In genomic region chr10:45079756-45080155, GRCm38 (mm10) we compare ENCODE assay signal across 21 mouse cellular contexts. TPM values are rescaled to one million over a fixed set of nuclear protein-coding genes. Genes with fewer than 3 reads are reported as not detected.
A peak's percentile ranks its signal among the peaks of the same experiment; 100 is the strongest.
DNase-seq lines count a peak whose midpoint lies in the region; ATAC-seq and TF ChIP-seq lines count a peak whose summit lies in the region.
"Had no signal": no experiment of that assay in that cellular context is flagged by ENCODE, and none has a peak within 500 bp of the region (broad histone marks: within the 10 kb centered on the region; RNA-seq: fewer than 3 reads in every experiment).

No protein-coding gene starts in this region.

- peaks cover 3 to 24% of the 10 kb centered on the region in 2 experiments; a peak in 2 of 4 replicates for H3K4me1 ChIP-seq in MEL (ENCODE audit: control insufficient read depth in 1 of 2, insufficient read depth in 2 of 2, low read length in 2 of 2)
- H3K4me1 ChIP-seq in lung, embryonic 16.5 days (replicated peaks; ENCODE audit: control insufficient read depth, insufficient read depth, low read length), result peaks cover 55% of the 10 kb centered on the region
- peaks cover 7% of the 10 kb centered on the region; the same call in 1 of the 2 replicates for H3K4me1 ChIP-seq in kidney, embryonic 14.5 days (ENCODE audit: control insufficient read depth, insufficient read depth, low read length)
- H3K4me1 ChIP-seq in liver, embryonic 12.5 days, result peaks cover 66% of the 10 kb centered on the region
- H3K4me1 ChIP-seq in forebrain, embryonic 13.5 days, result peaks cover 16% of the 10 kb centered on the region

- no peaks in the 10 kb centered on the region for H3K9me3 ChIP-seq in MEL (replicated peaks; ENCODE audit: insufficient read depth, low read length)
- no peaks in the 10 kb centered on the region for H3K9me3 ChIP-seq in lung, embryonic 16.5 days (ENCODE audit: control insufficient read depth, low read length)
- no peaks in the 10 kb centered on the region for H3K9me3 ChIP-seq in kidney, embryonic 14.5 days (ENCODE audit: control insufficient read depth, low read length)
- no peaks in the 10 kb centered on the region for H3K9me3 ChIP-seq in liver, embryonic 12.5 days (replicated peaks)
- H3K9me3 ChIP-seq in forebrain, embryonic 13.5 days (replicated peaks), result no peaks in the 10 kb centered on the region
- H3K9me3 ChIP-seq: embryonic facial prominence, embryonic 13.5 days; heart, embryonic 15.5 days; hindbrain, embryonic 10.5 days had no signal

- peaks cover 31% of the 10 kb centered on the region for H3K79me2 ChIP-seq in MEL (ENCODE audit: control insufficient read depth, insufficient read depth, low read length, poor library complexity)

- no peak for TF ChIP-seq EP300 in MEL (IDR thresholded peaks at IDR 0.05; ENCODE audit: low read depth in 1 of 2, low read length in 2 of 2)

- 31% methylated on average over 5 of the region's 5 CpGs for WGBS in lung, embryonic 16.5 days
- WGBS in kidney, embryonic 14.5 days, result 63% methylated on average over 5 of the region's 5 CpGs
- 65% methylated on average over 5 of the region's 5 CpGs for WGBS in liver, embryonic 12.5 days (ENCODE audit: insufficient replicate concordance)
- WGBS in forebrain, embryonic 13.5 days, result 83% methylated on average over 5 of the region's 5 CpGs

- TF ChIP-seq RAD21 in MEL (IDR thresholded peaks at IDR 0.05; ENCODE audit: low read depth, low read length), result no peak

- TF ChIP-seq CTCF in MEL (IDR thresholded peaks at IDR 0.05 in 2 of 3, conservative IDR thresholded peaks at IDR 0.05 in 1 of 3; ENCODE audit: control insufficient read depth in 1 of 3, insufficient read depth in 1 of 3, low read depth in 2 of 3, low read length in 3 of 3, poor library complexity in 1 of 3, severe bottlenecking in 1 of 3), result no peak

- H3K9ac ChIP-seq in MEL (ENCODE audit: control insufficient read depth, low read depth, low read length, poor library complexity, severe bottlenecking), result no peak overlapping the region
- H3K9ac ChIP-seq in lung, embryonic 16.5 days (ENCODE audit: low read length), result 0 out of 2 replicates have a peak overlapping the region, but pooled peaks have one; percentile 24
- no peak overlapping the region for H3K9ac ChIP-seq in kidney, embryonic 14.5 days (ENCODE audit: low read depth, low read length)
- H3K9ac ChIP-seq in liver, embryonic 12.5 days, result no peak overlapping the region
- no peak overlapping the region for H3K9ac ChIP-seq in forebrain, embryonic 13.5 days
- H3K9ac ChIP-seq: embryonic facial prominence, embryonic 13.5 days; heart, embryonic 15.5 days; hindbrain, embryonic 14.5 days had no signal

- DNase-seq in MEL (ENCODE audit: low read depth, low spot score), result peak; percentile 17
- DNase-seq in lung, adult 18-20 months, result peak; percentile 52 to 66
- DNase-seq in lung, postnatal 25 days (ENCODE audit: low spot score), result peak; percentile 72
- DNase-seq: adrenal gland, postnatal 10 days; cerebellum, adult 11-12 months; cerebellum, adult 9-10 months; cerebellum, postnatal 25 days; gastrocnemius, adult 2 months; gastrocnemius, postnatal 36 days; heart, adult 2 months; heart, postnatal 14 days had no signal

- no peak overlapping the region for H3K27ac ChIP-seq in MEL (ENCODE audit: control insufficient read depth, low read depth, low read length)
- peak overlapping the region; percentile 92 for H3K27ac ChIP-seq in lung, embryonic 16.5 days (ENCODE audit: low read length)
- H3K27ac ChIP-seq in kidney, embryonic 14.5 days (ENCODE audit: low read depth, low read length), result no peak overlapping the region
- no peak overlapping the region for H3K27ac ChIP-seq in liver, embryonic 12.5 days
- H3K27ac ChIP-seq in forebrain, embryonic 13.5 days, result no peak overlapping the region
- H3K27ac ChIP-seq: embryonic facial prominence, embryonic 13.5 days; gastrocnemius, adult 2 months; heart, adult 2 months; heart, embryonic 15.5 days; hindbrain, embryonic 10.5 days; hindbrain, embryonic 14.5 days had no signal

- peak; percentile 80 for ATAC-seq in lung, embryonic 16.5 days (ENCODE audit: low read depth)
- ATAC-seq in kidney, embryonic 14.5 days (ENCODE audit: low FRiP score, low TSS enrichment), result no peak
- no peak for ATAC-seq in liver, embryonic 12.5 days
- no peak for ATAC-seq in forebrain, embryonic 13.5 days
- ATAC-seq: forebrain, embryonic 14.5 days had no signal

- no peak for TF ChIP-seq POLR2A in MEL (IDR thresholded peaks at IDR 0.05; ENCODE audit: control insufficient read depth in 1 of 2, insufficient read depth in 1 of 2, low read depth in 1 of 2, low read length in 2 of 2, poor library complexity in 1 of 2)

- peak overlapping the region; percentile 21; the same call in 1 of the 2 replicates for H3K4me2 ChIP-seq in lung, embryonic 16.5 days (ENCODE audit: low read depth, low read length)
- no peak overlapping the region for H3K4me2 ChIP-seq in kidney, embryonic 14.5 days (replicated peaks; ENCODE audit: low read depth, low read length)
- H3K4me2 ChIP-seq in liver, embryonic 12.5 days, result no peak overlapping the region
- H3K4me2 ChIP-seq in forebrain, embryonic 13.5 days, result no peak overlapping the region
- H3K4me2 ChIP-seq: embryonic facial prominence, embryonic 13.5 days; heart, embryonic 11.5 days; heart, embryonic 15.5 days; hindbrain, embryonic 14.5 days had no signal

- no peaks in the 10 kb centered on the region for H3K27me3 ChIP-seq in MEL (ENCODE audit: control insufficient read depth in 1 of 2, insufficient read depth in 2 of 2, low read length in 2 of 2)
- H3K27me3 ChIP-seq in lung, embryonic 16.5 days (ENCODE audit: control insufficient read depth, insufficient read depth, low read depth, low read length), result no peaks in the 10 kb centered on the region
- no peaks in the 10 kb centered on the region for H3K27me3 ChIP-seq in kidney, embryonic 14.5 days (ENCODE audit: control insufficient read depth, insufficient read depth, low read length)
- no peaks in the 10 kb centered on the region for H3K27me3 ChIP-seq in liver, embryonic 12.5 days (replicated peaks)
- H3K27me3 ChIP-seq in forebrain, embryonic 13.5 days, result no peaks in the 10 kb centered on the region
- H3K27me3 ChIP-seq: embryonic facial prominence, embryonic 13.5 days; heart, embryonic 15.5 days had no signal

- H3K36me3 ChIP-seq in MEL (ENCODE audit: control insufficient read depth in 1 of 2, insufficient read depth in 2 of 2, low read length in 2 of 2), result peaks cover 5 to 22% of the 10 kb centered on the region in 2 experiments
- H3K36me3 ChIP-seq in lung, embryonic 16.5 days (ENCODE audit: control insufficient read depth, insufficient read depth, low read length), result no peaks in the 10 kb centered on the region
- peaks cover 5% of the 10 kb centered on the region; the same call in 1 of the 2 replicates for H3K36me3 ChIP-seq in kidney, embryonic 14.5 days (ENCODE audit: control insufficient read depth, insufficient read depth, low read length)
- H3K36me3 ChIP-seq in liver, embryonic 12.5 days, result peaks cover 24% of the 10 kb centered on the region
- peaks cover 6% of the 10 kb centered on the region; the same call in 1 of the 2 replicates for H3K36me3 ChIP-seq in forebrain, embryonic 13.5 days (ENCODE audit: poor library complexity, severe bottlenecking)
- H3K36me3 ChIP-seq: heart, embryonic 15.5 days had no signal

- no peak overlapping the region for H3K4me3 ChIP-seq in MEL (ENCODE audit: control insufficient read depth in 1 of 2, insufficient read depth in 1 of 2, low read depth in 2 of 2, low read length in 2 of 2)
- H3K4me3 ChIP-seq in lung, embryonic 16.5 days (ENCODE audit: low read length), result no peak overlapping the region
- H3K4me3 ChIP-seq in kidney, embryonic 14.5 days (ENCODE audit: low read length), result no peak overlapping the region
- no peak overlapping the region for H3K4me3 ChIP-seq in liver, embryonic 12.5 days
- H3K4me3 ChIP-seq in forebrain, embryonic 13.5 days, result no peak overlapping the region
- H3K4me3 ChIP-seq: embryonic facial prominence, embryonic 13.5 days; gastrocnemius, adult 2 months; heart, adult 2 months; heart, embryonic 15.5 days; hindbrain, embryonic 10.5 days had no signal

TF ChIP-seq in MEL, 35 proteins besides CTCF, POLR2A, EP300 and RAD21:
- TF ChIP-seq TBP (IDR thresholded peaks at IDR 0.05; ENCODE audit: low read depth, low read length) (no peak), SIN3A (IDR thresholded peaks at IDR 0.05; ENCODE audit: low read length) (no peak), MAFK (IDR thresholded peaks at IDR 0.05; ENCODE audit: borderline replicate concordance, low read depth, low read length) (no peak)
TF ChIP-seq in MEL: peak in this region for 0.

RNA-seq across cellular contexts. Expression of gene Prep, which starts 12.8 kb away (rescaled TPM):
- 12.0 and 12.3 TPM in 2 replicates for total RNA-seq in MEL (2012; rRNA removed)
- 10 to 100 TPM in 1 of 2 experiments, not detected in 1; 24.4 TPM for polyA plus RNA-seq in MEL (2012; ENCODE audit: insufficient read depth in 1 of 2, insufficient read length in 2 of 2, low read depth in 1 of 2, low replicate concordance in 2 of 2, missing spikeins in 1 of 2)
- polyA plus RNA-seq in lung, embryonic 16.5 days (2015; fragmentation: Nextera tagmentation; extraction: Ambion mirVana), result 35.3 and 37.1 TPM in 2 replicates
- polyA plus RNA-seq in kidney, embryonic 14.5 days (2014; fragmentation: Nextera tagmentation; extraction: Ambion mirVana), result 12.1 and 23.8 TPM in 2 replicates
- polyA plus RNA-seq in liver, embryonic 12.5 days (2016; fragmentation: Nextera tagmentation; extraction: Ambion mirVana), result 15.7 and 16.1 TPM in 2 replicates
- polyA plus RNA-seq in forebrain, embryonic 13.5 days (2015; fragmentation: Nextera tagmentation; extraction: Ambion mirVana), result 18.3 and 20.3 TPM in 2 replicates

Comparison
In these comparisons a context has a peak if more than half of its experiments do, and no peak if none do; other contexts are left out.
1. DNase-seq: peak in every context shown above with its lines; median percentile 72 in lung, postnatal 25 days; 59 in lung, adult 18-20 months; 17 in MEL.